Mouse (Mus musculus) erythroblast, embryonic 14.5 days (primary cell): ENCODE results near the gene Vcl.

Experiments used
- GATA1 ChIP-seq: IDR thresholded peaks from 2 replicates; pipeline ENCODE4 v1.6.1; 2012; ENCODE audit warnings: low read length, inconsistent platforms, mixed read lengths
- TAL1 ChIP-seq: IDR thresholded peaks from 3 replicates; pipeline ENCODE4 v1.6.1; 2012; ENCODE audit warnings: low read length, inconsistent platforms, mixed read lengths

DNA sequence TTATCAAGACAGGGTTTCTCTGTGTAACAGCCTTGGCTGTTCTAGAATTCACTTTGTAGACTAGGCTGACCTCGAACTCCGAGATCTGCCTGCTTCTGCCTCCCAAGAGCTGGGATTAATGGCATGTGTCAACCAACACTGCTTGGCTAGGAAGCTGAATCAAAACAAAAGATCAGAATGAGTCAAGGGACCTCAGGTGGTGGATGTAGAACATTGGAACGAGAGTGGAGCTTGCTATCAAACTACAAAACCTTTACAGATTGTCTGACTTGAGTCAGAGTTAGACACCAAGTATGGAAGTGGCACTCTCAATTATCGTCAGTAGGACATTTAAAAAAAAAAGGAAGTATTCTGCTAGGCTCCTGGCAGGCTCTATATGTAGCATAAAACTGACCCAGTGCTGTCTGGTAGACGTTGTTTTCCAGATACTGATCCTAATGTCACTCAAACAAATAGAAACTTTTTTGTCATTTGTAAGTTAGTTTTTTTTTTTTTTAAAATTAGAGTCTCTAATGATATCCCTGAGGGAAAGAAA, 84.7 kb downstream of the Vcl start:
- TF ChIP-seq GATA1 (no peak), TAL1 (no peak)
